Mouse (Mus musculus) thymus, adult 18-20 months (tissue): ENCODE results near the gene Pelp1.
"Not testable (repeated sequence)": the region's sequence is repeated elsewhere in the genome, so short reads cannot be mapped to it uniquely, and the experiment has no call there.

Source experiments
- DNase-seq, 2 experiments: peaks; one replicate each; pipeline ENCODE4 v3.0.0; 2022; ENCODE audit warnings: mixed read lengths in 2 of 2

Gene Pelp1

DNA sequence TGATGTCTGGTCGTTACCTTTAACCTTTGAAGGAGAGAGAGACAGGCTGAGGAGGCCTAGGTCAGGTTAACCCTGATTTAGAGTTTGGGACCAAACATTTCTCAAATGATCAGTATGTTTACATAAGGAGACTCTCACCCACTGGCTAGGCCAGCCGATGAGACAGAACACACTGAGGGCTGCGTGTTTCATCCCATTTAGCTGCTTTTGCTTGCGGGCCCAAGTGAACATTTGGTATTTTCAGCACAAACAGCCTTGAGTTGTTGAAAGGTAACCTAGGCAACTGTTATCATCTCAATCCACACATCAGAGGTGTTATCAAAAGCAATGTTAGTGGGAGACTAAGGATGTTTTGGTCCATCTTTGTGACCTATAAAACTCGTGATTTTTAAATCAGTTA is 9.7 kb upstream of the Pelp1 start:
- no peak for DNase-seq

DNA sequence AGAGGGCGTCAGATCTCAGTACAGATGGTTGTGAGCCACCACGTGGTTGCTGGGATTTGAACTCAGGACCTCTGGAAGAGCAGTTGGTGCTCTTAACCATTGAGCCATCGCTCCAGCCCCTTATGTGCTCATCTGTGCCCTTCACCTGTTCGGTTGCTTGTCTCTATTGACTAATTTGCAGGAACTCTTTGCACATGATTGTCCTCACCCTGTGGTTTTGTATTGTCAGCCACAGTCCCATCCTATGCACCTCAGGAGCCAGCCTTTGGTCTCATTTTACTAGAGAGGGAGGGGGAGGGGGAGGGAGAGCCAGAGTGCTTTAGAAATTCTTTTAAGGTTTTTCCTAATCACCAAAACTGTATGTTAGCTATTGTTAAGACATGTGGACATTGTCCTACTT is 8.4 kb upstream of the Pelp1 start:
- DNase-seq = no peak

- peak in 1 of 2 experiments; percentile 63 for DNase-seq
Measured at GRCm38 (mm10) chr11:70413961-70414360, 4.1 kb upstream of the Pelp1 start.

- no peak for DNase-seq
Measured at GRCm38 (mm10) chr11:70412591-70412990, 2.8 kb upstream of the Pelp1 start.

- DNase-seq = no peak
Measured at GRCm38 (mm10) chr11:70410297-70410643, 439 bp upstream of the Pelp1 start.

- no peak for DNase-seq
Measured at GRCm38 (mm10) chr11:70403598-70403997, 6.2 kb downstream of the Pelp1 start.

DNA sequence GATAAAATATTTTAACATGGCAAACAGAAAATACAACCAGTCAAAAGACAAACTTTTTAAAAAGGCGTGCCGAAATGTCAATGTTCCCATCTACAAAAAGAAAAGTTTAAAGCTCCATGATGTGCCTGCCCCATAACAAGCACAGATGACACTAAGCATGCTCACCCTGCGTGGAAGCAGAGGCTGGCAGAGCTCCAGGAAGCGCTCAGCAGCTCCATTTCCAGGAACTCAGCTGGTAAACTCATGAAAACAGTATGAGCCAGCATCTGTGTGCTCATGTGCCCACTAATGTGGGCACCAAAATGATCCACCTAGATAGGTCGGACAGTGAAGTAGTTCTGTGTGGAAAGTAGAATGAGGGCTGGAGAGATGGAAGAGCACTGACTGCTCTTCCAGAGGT is 20.4 kb downstream of the Pelp1 start:
- DNase-seq = no peak

GRCm38 (mm10) chr11:70387436-70387835 is 22.4 kb downstream of the Pelp1 start:
- no peak for DNase-seq

- no peak for DNase-seq
Measured at GRCm38 (mm10) chr11:70384136-70384535, 25.7 kb downstream of the Pelp1 start.

DNA sequence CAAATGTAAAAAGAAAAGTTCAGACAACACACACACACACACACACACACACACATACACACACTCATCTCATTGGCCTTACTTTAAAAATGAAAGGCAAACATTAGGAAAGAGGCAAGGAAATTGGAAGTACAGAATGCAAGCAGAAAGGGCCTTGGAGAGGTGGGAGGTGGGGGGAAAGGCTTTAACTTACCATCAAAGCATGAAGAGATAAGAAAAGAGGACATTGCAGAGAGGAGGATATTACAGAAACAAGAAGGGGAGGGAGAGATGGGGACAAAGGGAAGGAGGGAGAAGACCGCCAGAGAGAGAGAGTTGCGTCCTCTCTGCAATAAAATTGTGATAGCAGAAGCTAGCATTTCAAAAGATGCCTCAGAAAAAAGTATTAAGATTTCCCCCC is 28.5 kb downstream of the Pelp1 start:
- no peak for DNase-seq

DNA sequence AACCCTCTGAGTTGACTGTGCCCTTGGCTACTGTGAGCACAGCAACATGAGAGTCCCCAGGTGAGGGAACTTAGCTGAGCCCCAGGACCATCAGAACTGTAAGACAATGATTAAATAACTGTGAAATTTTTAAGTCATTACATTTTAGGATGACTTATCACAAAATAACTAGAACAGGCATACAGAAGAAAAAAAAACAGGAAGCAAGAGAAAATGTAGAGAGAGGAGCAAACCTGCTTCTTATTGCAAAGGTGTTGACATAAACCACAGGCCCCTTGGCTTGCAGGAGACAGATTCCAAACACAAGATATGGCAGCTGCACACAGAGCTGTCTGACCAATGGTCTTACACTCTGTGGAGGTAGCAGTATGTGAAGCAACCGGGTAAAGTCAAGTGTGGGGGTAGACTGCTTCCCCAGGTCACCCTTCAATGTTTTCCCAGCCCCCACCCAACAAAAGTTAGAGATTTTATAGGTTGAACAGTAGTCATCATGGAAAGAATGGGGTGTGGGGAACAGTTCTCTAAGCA is 29.3 kb downstream of the Pelp1 start:
- DNase-seq = no peak

- DNase-seq = no peak
Measured at GRCm38 (mm10) chr11:70376054-70376453, 33.8 kb downstream of the Pelp1 start.

GRCm38 (mm10) chr11:70374302-70374701 is 35.5 kb downstream of the Pelp1 start:
- DNase-seq = no peak

- no peak for DNase-seq
Measured at GRCm38 (mm10) chr11:70372849-70373557, 36.8 kb downstream of the Pelp1 start.

DNA sequence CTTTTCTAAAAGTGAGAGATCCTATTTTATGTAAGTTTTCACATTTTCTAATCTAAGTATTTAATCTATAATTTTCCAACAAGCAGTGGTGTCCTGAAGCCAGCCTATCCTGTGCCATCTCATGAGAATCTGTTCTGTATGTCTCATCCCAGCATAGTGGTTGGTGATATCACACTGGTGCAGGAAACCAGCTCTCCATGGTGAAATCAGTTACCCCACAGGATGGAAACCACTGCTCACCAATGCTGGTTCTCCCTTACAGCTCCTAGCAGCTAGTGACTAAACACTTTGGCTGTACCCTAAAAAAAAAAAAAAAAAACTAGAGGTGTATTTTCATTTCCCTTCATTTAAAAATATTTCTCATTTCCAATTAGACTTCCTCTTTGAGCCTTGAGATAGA is 37.4 kb downstream of the Pelp1 start:
- no peak for DNase-seq

DNA sequence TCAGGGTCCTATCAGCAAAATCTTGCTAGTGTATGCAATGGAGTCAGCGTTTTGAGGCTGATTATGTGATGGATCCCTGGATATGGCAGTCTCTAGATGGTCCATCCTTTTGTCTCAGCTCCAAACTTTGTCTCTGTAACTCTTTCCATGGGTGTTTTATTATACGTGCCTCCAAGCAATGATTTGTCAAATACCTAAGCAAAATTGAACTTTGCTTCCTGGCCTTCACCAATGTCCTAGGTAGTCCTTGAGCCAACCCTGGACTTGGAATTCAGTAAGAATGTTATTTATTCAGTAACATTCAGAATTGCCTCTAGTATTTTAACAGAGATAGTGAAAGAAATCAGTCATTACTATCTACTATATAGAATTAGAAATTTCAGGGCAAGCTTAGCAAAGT is 41.2 kb downstream of the Pelp1 start:
- DNase-seq = not testable (repeated sequence)

- not testable (repeated sequence) for DNase-seq
Measured at GRCm38 (mm10) chr11:70367701-70368100, 42.1 kb downstream of the Pelp1 start.

- DNase-seq = peak; percentile 10 to 14
Measured at GRCm38 (mm10) chr11:70351868-70352267, 58.0 kb downstream of the Pelp1 start, which contains the start of gene Alox15. Gene Alox15, minus strand, starts transcription at chr11:70352031.

- DNase-seq = no peak
Measured at GRCm38 (mm10) chr11:70348630-70349029, 61.2 kb downstream of the Pelp1 start.

GRCm38 (mm10) chr11:70347861-70348260 is 62.0 kb downstream of the Pelp1 start:
- DNase-seq = no peak

DNA sequence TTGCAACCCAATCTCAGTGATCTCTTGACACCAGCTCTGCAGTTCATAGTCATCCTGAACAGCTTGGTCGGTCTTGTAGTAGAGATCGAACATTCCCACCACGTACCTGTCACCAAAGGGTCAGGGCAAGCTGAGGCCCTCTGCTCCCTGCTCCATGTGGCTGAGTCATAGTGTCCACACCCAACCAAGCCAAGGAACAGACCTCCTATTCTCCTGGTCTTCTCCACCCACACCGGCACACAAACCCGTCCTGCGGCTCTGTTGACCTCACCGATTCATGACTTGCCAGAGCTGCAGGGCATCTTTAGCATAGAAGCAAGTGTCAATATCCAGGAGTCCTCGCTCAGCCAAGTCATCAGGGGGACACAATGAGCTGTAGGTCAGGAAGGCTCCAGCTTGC is 64.3 kb downstream of the Pelp1 start:
- no peak for DNase-seq

GRCm38 (mm10) chr11:70345061-70345460 is 64.8 kb downstream of the Pelp1 start:
- DNase-seq = no peak
